Mouse (Mus musculus) lung, postnatal 0 days (tissue): ENCODE measurements around the gene Txndc17. TPM values are rescaled to one million over a fixed set of nuclear protein-coding genes. Genes with fewer than 3 reads are reported as not detected.

Experiments used
- ATAC-seq: fragments of 200-750 bp; cut with Nextera tagmentation; 2 replicates; pipeline ENCODE4 v1.8.0; 2017; ENCODE audit warnings: moderate library complexity
- DNase-seq: peaks from one replicate; pipeline ENCODE4 v3.0.0-alpha.2; 2016; ENCODE audit warnings: low spot score
- H3K27ac ChIP-seq: fragments of 300-500 bp; sonication (generic); 2 replicates; pipeline ENCODE4 v1.5.1; 2014; ENCODE audit warnings: antibody characterized with exemption, mild to moderate bottlenecking, low read length, mixed read lengths
- H3K27me3 ChIP-seq: fragments of 300-500 bp; sonication (generic); replicated peaks from 2 replicates; pipeline ENCODE4 v1.6.1; 2014; ENCODE audit warnings: low read length, mixed read lengths; ENCODE audit not compliant: insufficient read depth
- H3K36me3 ChIP-seq: fragments of 300-500 bp; sonication (generic); 2 replicates; pipeline ENCODE4 v1.6.1; 2014; ENCODE audit warnings: low read length, mixed read lengths; ENCODE audit not compliant: insufficient read depth
- H3K4me1 ChIP-seq: fragments of 300-500 bp; sonication (generic); 2 replicates; pipeline ENCODE4 v1.6.1; 2014; ENCODE audit warnings: antibody characterized with exemption, low read depth, low read length, mixed read lengths; ENCODE audit not compliant: insufficient read depth
- H3K4me2 ChIP-seq: fragments of 300-500 bp; sonication (generic); replicated peaks from 2 replicates; pipeline ENCODE4 v1.6.1; 2014; ENCODE audit warnings: low read depth, mild to moderate bottlenecking, low read length, moderate library complexity, mixed read lengths
- H3K4me3 ChIP-seq: fragments of 300-500 bp; sonication (generic); 2 replicates; pipeline ENCODE4 v1.5.1; 2014; ENCODE audit warnings: low read depth, low read length
- H3K9ac ChIP-seq: fragments of 300-500 bp; sonication (generic); replicated peaks from 2 replicates; pipeline ENCODE4 v1.6.1; 2014; ENCODE audit warnings: low read depth, mild to moderate bottlenecking
- H3K9me3 ChIP-seq: fragments of 300-500 bp; sonication (generic); 2 replicates; pipeline ENCODE4 v1.6.1; 2016; ENCODE audit warnings: low read length, mixed read lengths
- CTCF ChIP-seq: IDR thresholded peaks from 2 replicates; pipeline ENCODE4 v1.5.1; 2016; ENCODE audit warnings: antibody characterized with exemption, mild to moderate bottlenecking
- EP300 ChIP-seq: IDR thresholded peaks from 2 replicates; pipeline ENCODE4 v1.6.1; 2016; ENCODE audit warnings: antibody characterized with exemption, mild to moderate bottlenecking, control low read depth
- WGBS: fragments of 180-500 bp; shearing (Covaris S2); extraction: QIAGEN DNeasy Blood & Tissue Kit; methylation state at CpG from one replicate; pipeline ENCODE4 v1.1.7; 2014; 5-methylcytosine and 5-hydroxymethylcytosine counted together
- polyA plus RNA-seq: library from polyadenylated mRNA; unstranded; fragments of >200 nt; fragmentation: Nextera tagmentation; extraction: Ambion mirVana; gene quantifications from 2 replicates; pipeline ENCODE4 v1.2.1, GENCODE M21; 2015

The Txndc17 gene
- polyA plus RNA-seq, 1 experiment from 2014 or later = 156 TPM

GRCm38 (mm10) chr11:72226901-72227300 lies 19.6 kb downstream of the Txndc17 start:
- Histone ChIP-seq H3K4me3 (no peak overlapping the region), H3K9ac (no peak overlapping the region), H3K4me1 (no peaks in the 10 kb centered on the region), H3K4me2 (no peak overlapping the region), H3K27me3 (no peaks in the 10 kb centered on the region), H3K27ac (no peak overlapping the region), H3K36me3 (no peaks in the 10 kb centered on the region), H3K9me3 (no peaks in the 10 kb centered on the region)
- DNase-seq (no peak), ATAC-seq (no peak)
- WGBS = 74% methylated on average over 6 of the region's 6 CpGs
- TF ChIP-seq CTCF = no peak
- no peak for TF ChIP-seq EP300

DNA sequence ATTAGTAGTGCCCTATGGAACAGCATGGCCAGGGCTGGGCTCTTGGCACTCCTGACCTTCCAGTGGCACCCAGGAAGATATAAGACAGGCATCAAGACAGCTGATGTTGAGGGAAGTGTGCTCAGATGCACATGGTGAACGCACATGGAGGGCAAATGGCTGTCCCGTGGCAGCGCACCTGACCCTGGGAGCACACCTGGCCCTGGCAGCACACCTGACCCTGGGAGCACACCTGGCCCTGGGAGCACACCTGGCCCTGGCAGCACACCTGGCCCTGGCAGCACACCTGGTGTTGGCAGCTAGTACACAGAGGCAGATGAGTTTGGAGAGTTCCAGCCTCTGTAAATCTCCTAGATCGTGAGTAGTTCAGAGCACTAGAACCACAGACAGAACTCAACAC lies 21.2 kb downstream of the Txndc17 start:
- Histone ChIP-seq H3K27ac (no peak overlapping the region), H3K36me3 (no peaks in the 10 kb centered on the region), H3K4me2 (no peak overlapping the region), H3K9ac (no peak overlapping the region), H3K4me3 (no peak overlapping the region), H3K4me1 (no peaks in the 10 kb centered on the region), H3K9me3 (no peaks in the 10 kb centered on the region), H3K27me3 (no peaks in the 10 kb centered on the region)
- TF ChIP-seq CTCF = no peak
- TF ChIP-seq EP300 = no peak
- ATAC-seq (no peak), DNase-seq (no peak)
- 79% methylated on average over 4 of the region's 4 CpGs for WGBS

GRCm38 (mm10) chr11:72232068-72232467 lies 24.7 kb downstream of the Txndc17 start:
- Histone ChIP-seq H3K27me3 (no peaks in the 10 kb centered on the region), H3K36me3 (no peaks in the 10 kb centered on the region), H3K4me1 (no peaks in the 10 kb centered on the region), H3K4me2 (no peak overlapping the region), H3K9ac (no peak overlapping the region), H3K4me3 (no peak overlapping the region), H3K9me3 (no peaks in the 10 kb centered on the region), H3K27ac (no peak overlapping the region)
- ATAC-seq (no peak), DNase-seq (no peak)
- WGBS = 81% methylated on average over 7 of the region's 7 CpGs
- TF ChIP-seq EP300 (no peak), CTCF (no peak)

- H3K4me1 ChIP-seq = no peaks in the 10 kb centered on the region
- H3K36me3 ChIP-seq = no peaks in the 10 kb centered on the region
- no peak overlapping the region for H3K4me3 ChIP-seq
- TF ChIP-seq EP300 (no peak), CTCF (no peak)
- no peak overlapping the region for H3K27ac ChIP-seq
- H3K4me2 ChIP-seq = no peak overlapping the region
- no peak for ATAC-seq
- H3K9ac ChIP-seq = no peak overlapping the region
- H3K9me3 ChIP-seq = no peaks in the 10 kb centered on the region
- WGBS = 62% methylated on average over 1 of the region's 1 CpGs
- no peak for DNase-seq
- no peaks in the 10 kb centered on the region for H3K27me3 ChIP-seq
Observed at GRCm38 (mm10) chr11:72232991-72233390, 25.6 kb downstream of the Txndc17 start.

- Histone ChIP-seq H3K9ac (no peak overlapping the region), H3K36me3 (no peaks in the 10 kb centered on the region), H3K27me3 (no peaks in the 10 kb centered on the region), H3K27ac (no peak overlapping the region), H3K4me3 (no peak overlapping the region), H3K4me1 (no peaks in the 10 kb centered on the region), H3K4me2 (no peak overlapping the region), H3K9me3 (no peaks in the 10 kb centered on the region)
- TF ChIP-seq CTCF (no peak), EP300 (no peak)
- ATAC-seq (no peak), DNase-seq (no peak)
- 57% methylated on average over 5 of the region's 5 CpGs for WGBS
Observed at GRCm38 (mm10) chr11:72234013-72234412, 26.7 kb downstream of the Txndc17 start.

DNA sequence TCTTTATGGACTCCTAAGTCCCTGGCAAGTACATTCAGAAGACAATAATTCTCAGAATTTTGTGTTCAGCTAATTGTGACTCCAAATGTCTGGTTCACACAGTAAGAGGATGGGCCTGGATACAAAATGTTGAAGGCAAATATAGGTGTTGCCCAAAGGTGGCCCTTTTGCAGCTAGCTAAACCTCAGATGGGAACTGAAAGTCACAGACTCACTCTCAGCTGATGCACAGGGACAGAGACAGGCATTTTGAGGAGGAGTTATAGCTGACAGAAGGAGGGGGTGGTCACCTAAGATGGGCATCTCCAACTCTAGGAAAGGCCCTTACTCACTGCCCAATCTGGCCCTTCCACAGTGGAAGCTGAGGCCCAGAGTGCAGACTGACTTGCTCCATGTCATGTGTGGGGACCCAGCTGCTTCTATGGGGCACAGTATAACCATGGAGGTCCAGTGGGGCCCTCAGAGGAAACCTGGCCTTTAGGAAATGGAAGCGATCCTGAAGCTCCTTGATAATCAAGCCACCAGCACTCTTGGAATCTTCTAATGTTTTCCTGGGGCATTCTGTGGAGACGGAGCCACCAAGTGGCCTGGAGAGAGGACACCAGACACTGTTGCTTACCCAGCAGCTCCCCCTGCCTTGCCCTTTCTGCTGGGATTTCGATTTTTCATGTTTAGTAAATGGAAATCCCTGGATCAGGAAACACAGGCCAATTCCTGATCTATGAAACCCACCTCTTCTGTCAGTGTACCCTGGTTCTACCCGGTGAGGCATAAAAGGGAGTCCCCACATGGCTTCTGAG lies 32.9 kb downstream of the Txndc17 start:
- 57% methylated on average over 4 of the region's 4 CpGs for WGBS
- H3K9me3 ChIP-seq = no peaks in the 10 kb centered on the region
- no peaks in the 10 kb centered on the region for H3K27me3 ChIP-seq
- no peaks in the 10 kb centered on the region for H3K4me1 ChIP-seq
- ATAC-seq = no peak
- no peaks in the 10 kb centered on the region for H3K36me3 ChIP-seq
- no peak overlapping the region for H3K9ac ChIP-seq
- TF ChIP-seq CTCF = no peak
- TF ChIP-seq EP300 = no peak
- H3K27ac ChIP-seq = no peak overlapping the region
- H3K4me3 ChIP-seq = no peak overlapping the region
- no peak overlapping the region for H3K4me2 ChIP-seq
- no peak for DNase-seq
